Mouse (Mus musculus): ENCODE results near the gene Nhlrc3. TPM values are rescaled to one million over a fixed set of nuclear protein-coding genes. Genes with fewer than 3 reads are reported as not detected.

Gene Nhlrc3
- total RNA-seq, 2 experiments from 2014 or later: 2.1 to 2.9 TPM

DNA sequence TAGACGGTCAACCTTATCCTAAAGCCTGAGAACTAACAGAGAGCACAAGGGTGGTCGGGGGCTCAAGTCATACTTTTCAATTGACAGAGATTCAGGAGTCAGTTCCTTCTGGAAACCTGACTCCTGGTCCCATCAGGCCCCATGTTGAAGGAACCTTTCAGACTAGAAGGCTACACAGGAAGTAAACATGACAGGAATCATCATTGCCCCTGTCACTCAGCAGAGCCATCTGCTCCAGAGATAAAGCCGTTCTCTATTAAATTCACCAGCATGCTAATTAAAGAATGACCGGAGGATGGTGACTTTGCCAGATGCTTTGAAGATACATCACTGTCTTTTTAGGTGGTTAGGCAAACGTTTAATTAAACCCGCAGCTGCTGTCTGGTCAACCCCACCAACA, 53.1 kb downstream of the Nhlrc3 start:
- no peak overlapping the region for H3K27ac ChIP-seq
- intact Hi-C loops (cut with DNase I): no loop called here
- no peak for DNase-seq
- H3K4me3 ChIP-seq: no peak overlapping the region
- no peak for TF ChIP-seq CTCF (IDR thresholded peaks at IDR 0.05)

GRCm38 (mm10) chr3:53407145-53407544, 56.0 kb downstream of the Nhlrc3 start:
- Histone ChIP-seq H3K27ac (no peak overlapping the region), H3K4me3 (no peak overlapping the region)
- no peak for TF ChIP-seq CTCF (IDR thresholded peaks at IDR 0.05)
- intact Hi-C loops (cut with DNase I): no loop called here
- DNase-seq: no peak

Other genes with a start within 250 kb of the Nhlrc3 start
- 1 to 10 TPM; 7.0 to 7.4 TPM for gene Proser1, start 334 bp upstream of the Nhlrc3 start, total RNA-seq (2021)
- not detected for gene Stoml3, start 25.3 kb upstream of the Nhlrc3 start, total RNA-seq (2021)
- 1 to 10 TPM in 1 of 2 experiments, under 1 TPM in 1; 0.94 to 3.9 TPM for gene Frem2, start 194.0 kb upstream of the Nhlrc3 start, total RNA-seq (2021)